Mouse (Mus musculus) heart, adult 2 months (tissue): ENCODE data around the gene Gm266.

Experiments used
- CTCF ChIP-seq: fragments of 200-600 bp; IDR thresholded peaks from 2 replicates; pipeline ENCODE4 v1.8.1; 2022; ENCODE audit warnings: antibody characterized with exemption, mild to moderate bottlenecking, moderate library complexity
- EP300 ChIP-seq: fragments of 200-500 bp; IDR thresholded peaks from 2 replicates; pipeline ENCODE4 v1.6.1; 2011; ENCODE audit warnings: low read depth, low read length, control low read depth; ENCODE audit not compliant: insufficient read depth
- POLR2A ChIP-seq: fragments of 200-500 bp; IDR thresholded peaks from 2 replicates; pipeline ENCODE4 v1.6.1; 2011; ENCODE audit warnings: mild to moderate bottlenecking, low read depth, low read length, control low read depth; ENCODE audit not compliant: insufficient read depth

DNA sequence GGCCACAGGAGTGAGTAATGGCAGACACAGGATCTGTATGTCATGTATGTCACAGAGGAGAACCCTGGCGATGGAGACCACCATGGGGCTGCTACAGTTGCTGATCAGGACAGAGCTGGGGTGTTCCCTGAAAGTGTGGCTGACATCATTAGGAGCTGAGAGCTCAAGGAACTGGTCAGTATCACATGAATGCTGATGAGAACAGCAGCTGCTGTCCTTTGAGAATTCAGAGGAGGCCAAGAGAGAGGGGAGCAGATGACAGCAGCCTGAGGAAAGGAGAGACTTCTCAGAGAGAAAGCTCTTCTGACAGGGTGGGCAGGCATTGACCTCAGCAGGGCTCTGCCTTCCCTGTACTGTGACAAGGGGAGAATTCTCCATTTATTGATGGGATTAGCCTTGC, 27.9 kb downstream of the Gm266 start:
- no peak for TF ChIP-seq POLR2A
- TF ChIP-seq CTCF = no peak
- TF ChIP-seq EP300 = 0 out of 2 replicates have a peak, but pooled peaks have one; percentile 17
